Mouse (Mus musculus): ENCODE results near the gene Trim21. TPM values are rescaled to one million over a fixed set of nuclear protein-coding genes. Genes with fewer than 3 reads are reported as not detected.

Gene Trim21
- polyA plus RNA-seq (2012; fragmentation: generic; extraction: Trizol) = 0.49 TPM
- long read RNA-seq, experiment 1 = 0 reads
- long read RNA-seq, experiment 2, transcript Trim21-201 (8 exons, 2,793 nt) = major isoform, 5 of 6 reads
- long read RNA-seq, experiment 2, partial matches to known transcripts = 0 of 6 reads
- long read RNA-seq, experiment 2, other reads (novel, unspliced or antisense) = 0 of 6 reads

GRCm38 (mm10) chr7:102564999-102565997 lies at the start of gene Trim21:
Gene Trim21 (minus strand): TSS chr7:102565486.
- H3K4me3 ChIP-seq (ENCODE audit: insufficient read depth, poor library complexity, severe bottlenecking) = peak within 1 kb of the TSS; percentile 32
- H3ac ChIP-seq (ENCODE audit: control insufficient read depth, insufficient read length, low read depth) = peak within 1 kb of the TSS; percentile 61
- no peak for TF ChIP-seq MAX (IDR thresholded peaks at IDR 0.05)
- no peak for TF ChIP-seq MYOG (IDR thresholded peaks at IDR 0.05; ENCODE audit: control insufficient read depth, extremely low read depth, insufficient read length)
- no peak for TF ChIP-seq CEBPB (IDR thresholded peaks at IDR 0.05; ENCODE audit: low read depth)
- no peak for TF ChIP-seq FOSL1 (IDR thresholded peaks at IDR 0.05; ENCODE audit: insufficient read depth, low read length, poor library complexity, severe bottlenecking)
- TF ChIP-seq MYOD1 (IDR thresholded peaks at IDR 0.05; ENCODE audit: control insufficient read depth, insufficient read length, low read depth) = no peak
- no peak for TF ChIP-seq USF1 (IDR thresholded peaks at IDR 0.05; ENCODE audit: low read depth)
- TF ChIP-seq CTCF (IDR thresholded peaks at IDR 0.05; ENCODE audit: control insufficient read depth, insufficient read depth, insufficient read length) = no peak
- no peaks in the 10 kb centered on the region for H3K27me3 ChIP-seq (ENCODE audit: control insufficient read depth, insufficient read depth, insufficient read length)
- no peaks in the 10 kb centered on the region for H3K79me2 ChIP-seq (ENCODE audit: control insufficient read depth, insufficient read depth)
- H3K36me3 ChIP-seq (ENCODE audit: control insufficient read depth, insufficient read depth) = no peaks in the 10 kb centered on the region
- H3K79me3 ChIP-seq (ENCODE audit: low read depth) = no peaks in the 10 kb centered on the region

GRCm38 (mm10) chr7:102597378-102598031 lies 32.2 kb upstream of the Trim21 start, which contains the start of gene Olfr552:
Gene Olfr552 (plus strand): TSS chr7:102597770.
- Histone ChIP-seq H3K36me3 (ENCODE audit: control insufficient read depth, insufficient read depth) (no peaks in the 10 kb centered on the region), H3K79me2 (ENCODE audit: control insufficient read depth, insufficient read depth) (no peaks in the 10 kb centered on the region), H3ac (ENCODE audit: control insufficient read depth, insufficient read length, low read depth) (no peak within 1 kb of the TSS), H3K4me3 (ENCODE audit: insufficient read depth, poor library complexity, severe bottlenecking) (no peak within 1 kb of the TSS), H3K79me3 (ENCODE audit: low read depth) (no peaks in the 10 kb centered on the region), H3K27me3 (ENCODE audit: control insufficient read depth, insufficient read depth, insufficient read length) (no peaks in the 10 kb centered on the region)
- TF ChIP-seq USF1 (IDR thresholded peaks at IDR 0.05; ENCODE audit: low read depth) (no peak), MAX (IDR thresholded peaks at IDR 0.05) (no peak), FOSL1 (IDR thresholded peaks at IDR 0.05; ENCODE audit: insufficient read depth, low read length, poor library complexity, severe bottlenecking) (no peak), CEBPB (IDR thresholded peaks at IDR 0.05; ENCODE audit: low read depth) (no peak), MYOG (IDR thresholded peaks at IDR 0.05; ENCODE audit: control insufficient read depth, extremely low read depth, insufficient read length) (no peak), CTCF (IDR thresholded peaks at IDR 0.05; ENCODE audit: control insufficient read depth, insufficient read depth, insufficient read length) (no peak), MYOD1 (IDR thresholded peaks at IDR 0.05; ENCODE audit: control insufficient read depth, insufficient read length, low read depth) (no peak)

GRCm38 (mm10) chr7:102591786-102592185 lies 26.5 kb upstream of the Trim21 start, which contains the start of gene Olfr551:
Gene Olfr551 (minus strand): TSS chr7:102591886.
- H3ac ChIP-seq (ENCODE audit: control insufficient read depth, insufficient read length, low read depth) = no peak within 1 kb of the TSS
- TF ChIP-seq USF1 (IDR thresholded peaks at IDR 0.05; ENCODE audit: low read depth) (no peak), CEBPB (IDR thresholded peaks at IDR 0.05; ENCODE audit: low read depth) (no peak), MYOD1 (IDR thresholded peaks at IDR 0.05; ENCODE audit: control insufficient read depth, insufficient read length, low read depth) (no peak), MYOG (IDR thresholded peaks at IDR 0.05; ENCODE audit: control insufficient read depth, extremely low read depth, insufficient read length) (no peak), FOSL1 (IDR thresholded peaks at IDR 0.05; ENCODE audit: insufficient read depth, low read length, poor library complexity, severe bottlenecking) (no peak), CTCF (IDR thresholded peaks at IDR 0.05; ENCODE audit: control insufficient read depth, insufficient read depth, insufficient read length) (no peak), MAX (IDR thresholded peaks at IDR 0.05) (no peak)
- H3K27me3 ChIP-seq (ENCODE audit: control insufficient read depth, insufficient read depth, insufficient read length) = no peaks in the 10 kb centered on the region
- H3K79me3 ChIP-seq (ENCODE audit: low read depth) = no peaks in the 10 kb centered on the region
- H3K79me2 ChIP-seq (ENCODE audit: control insufficient read depth, insufficient read depth) = no peaks in the 10 kb centered on the region
- H3K36me3 ChIP-seq (ENCODE audit: control insufficient read depth, insufficient read depth) = no peaks in the 10 kb centered on the region
- no peak within 1 kb of the TSS for H3K4me3 ChIP-seq (ENCODE audit: insufficient read depth, poor library complexity, severe bottlenecking)

DNA sequence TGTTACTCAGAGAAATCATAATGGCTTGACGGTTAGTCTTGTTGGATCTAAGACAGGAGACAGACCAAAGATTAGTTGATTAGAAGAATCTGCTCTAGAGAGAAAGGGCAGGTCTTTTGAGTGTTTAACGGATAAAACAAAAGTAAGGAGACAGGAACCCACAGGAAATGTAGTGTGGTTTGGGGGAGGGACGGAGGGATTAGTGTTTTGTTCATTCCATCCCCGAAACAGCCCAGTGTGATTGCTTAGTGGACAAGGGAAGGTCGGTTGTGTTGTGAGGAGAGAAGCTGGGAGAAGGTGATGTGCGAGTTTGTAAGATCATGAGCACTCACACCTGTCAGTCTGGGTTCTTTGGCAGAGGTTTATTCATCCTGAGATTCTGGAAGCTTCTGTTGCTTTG lies 10.7 kb upstream of the Trim21 start:
- no peaks in the 10 kb centered on the region for H3K27me3 ChIP-seq (ENCODE audit: control insufficient read depth, insufficient read depth, insufficient read length)
- no peak overlapping the region for H3ac ChIP-seq (ENCODE audit: control insufficient read depth, insufficient read length, low read depth)
- TF ChIP-seq CEBPB (IDR thresholded peaks at IDR 0.05; ENCODE audit: low read depth) (no peak), MYOG (IDR thresholded peaks at IDR 0.05; ENCODE audit: control insufficient read depth, extremely low read depth, insufficient read length) (no peak), FOSL1 (IDR thresholded peaks at IDR 0.05; ENCODE audit: insufficient read depth, low read length, poor library complexity, severe bottlenecking) (no peak), MAX (IDR thresholded peaks at IDR 0.05) (no peak), CTCF (IDR thresholded peaks at IDR 0.05; ENCODE audit: control insufficient read depth, insufficient read depth, insufficient read length) (no peak), MYOD1 (IDR thresholded peaks at IDR 0.05; ENCODE audit: control insufficient read depth, insufficient read length, low read depth) (no peak), USF1 (IDR thresholded peaks at IDR 0.05; ENCODE audit: low read depth) (no peak)
- no peak overlapping the region for H3K4me3 ChIP-seq (ENCODE audit: insufficient read depth, poor library complexity, severe bottlenecking)
- H3K79me2 ChIP-seq (ENCODE audit: control insufficient read depth, insufficient read depth) = no peaks in the 10 kb centered on the region
- no peaks in the 10 kb centered on the region for H3K36me3 ChIP-seq (ENCODE audit: control insufficient read depth, insufficient read depth)
- no peaks in the 10 kb centered on the region for H3K79me3 ChIP-seq (ENCODE audit: low read depth)

Measured in C2C12 (cell line).